Mouse (Mus musculus): ENCODE measurements around the gene Prkch.

Gene Prkch

DNA sequence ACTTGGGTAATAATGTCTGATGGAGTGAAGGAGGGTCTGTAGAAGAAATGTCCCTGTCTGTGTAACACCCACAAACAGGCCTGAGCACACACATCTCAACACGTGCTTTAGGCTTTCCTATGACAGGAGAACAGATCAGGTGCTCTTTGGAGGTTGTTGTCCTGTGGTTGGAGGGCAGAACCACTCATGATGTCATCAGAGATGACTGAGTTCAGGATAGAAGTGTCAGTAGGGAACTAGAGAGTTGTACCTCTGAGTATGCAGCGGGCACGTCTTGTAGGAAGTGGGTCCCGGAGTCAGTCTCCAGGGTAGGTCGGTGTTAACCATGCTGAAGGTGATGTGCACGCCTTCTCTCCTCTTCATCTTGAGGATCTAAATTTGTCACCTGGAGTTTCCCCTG is 19.1 kb downstream of the Prkch start:
- in situ Hi-C loops (cut with MboI; ENCODE audit: low pct_unique_long_range_greater_than_20kb in 1 of 2, low sequenced_read_pairs in 2 of 2, unreplicated experiment in 1 of 2): no loop called here

DNA sequence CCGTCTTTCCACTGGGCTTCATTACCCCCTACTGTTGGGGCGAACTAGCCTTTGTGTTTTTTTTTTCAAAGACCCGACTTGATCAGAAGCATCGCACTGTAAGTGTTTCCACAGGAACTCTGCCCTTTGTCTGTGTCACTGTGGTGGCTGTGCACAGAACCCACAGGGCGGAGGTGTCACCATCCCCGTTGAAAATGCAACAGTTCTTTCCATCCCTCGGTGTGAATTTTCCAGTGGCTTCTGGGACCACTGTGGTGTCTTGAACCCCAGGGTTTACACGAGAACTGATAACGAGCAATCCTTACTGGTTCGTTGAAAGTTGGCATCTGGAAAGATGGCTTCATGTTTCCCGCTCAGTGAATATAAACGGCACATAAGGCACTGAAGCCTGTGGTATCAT is 20.2 kb downstream of the Prkch start:
- in situ Hi-C loops (cut with MboI; ENCODE audit: low pct_unique_long_range_greater_than_20kb in 1 of 2, low sequenced_read_pairs in 2 of 2, unreplicated experiment in 1 of 2): no loop called here

DNA sequence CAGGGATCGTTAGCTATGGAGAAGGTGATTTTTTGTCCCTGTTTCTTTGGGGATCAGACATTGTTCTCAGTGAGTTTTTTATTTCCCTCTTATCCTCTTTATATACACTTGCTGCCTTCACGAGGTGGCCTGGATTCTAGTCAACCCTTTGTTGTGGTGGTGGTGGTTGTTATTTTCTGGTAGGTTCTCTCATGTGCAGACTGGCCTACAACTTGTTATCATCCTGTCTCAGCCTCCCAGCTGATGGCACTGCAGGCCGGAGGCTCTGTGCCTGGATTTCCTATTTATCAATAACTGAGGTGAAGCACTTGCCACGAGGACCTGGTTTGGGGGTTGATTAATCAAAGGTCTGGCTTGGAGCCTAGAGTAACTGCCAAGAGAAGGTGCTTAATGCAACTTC is 20.6 kb downstream of the Prkch start:
- in situ Hi-C loops (cut with MboI; ENCODE audit: low pct_unique_long_range_greater_than_20kb in 1 of 2, low sequenced_read_pairs in 2 of 2, unreplicated experiment in 1 of 2): no loop called here

DNA sequence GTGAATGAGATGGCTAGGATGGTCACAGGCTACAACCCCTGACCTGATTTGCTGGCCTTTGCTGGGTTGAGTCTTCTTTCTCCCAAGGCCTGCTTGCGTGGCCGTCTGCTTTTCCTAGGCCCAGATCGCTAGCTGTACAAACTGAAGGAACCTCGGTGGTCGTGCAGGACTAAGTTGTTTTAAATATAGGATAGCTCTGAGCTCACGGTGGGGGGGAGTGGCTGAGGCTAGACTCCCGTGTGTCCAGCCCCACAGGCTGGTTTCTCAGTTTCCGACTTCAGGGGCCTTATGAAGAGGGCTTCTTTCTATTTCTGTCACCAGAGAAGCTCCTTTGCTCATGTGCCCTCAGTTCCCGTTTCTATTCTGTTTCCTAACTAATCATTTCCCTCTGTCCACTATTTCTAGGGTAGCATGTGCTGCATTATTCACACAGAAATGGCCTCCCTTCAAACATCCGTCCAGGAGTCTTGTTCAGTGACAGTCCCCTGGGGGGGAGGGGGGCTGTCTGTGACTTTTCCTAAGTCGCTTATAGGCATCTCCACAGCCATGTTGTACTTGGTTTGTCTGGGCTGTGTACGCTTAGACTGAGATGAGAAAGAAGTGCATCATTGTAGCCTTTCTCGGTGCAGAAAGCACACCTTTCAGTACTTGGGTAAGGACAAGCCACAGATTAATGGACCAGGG is 22.9 kb downstream of the Prkch start:
- in situ Hi-C loops (cut with MboI; ENCODE audit: low pct_unique_long_range_greater_than_20kb in 1 of 2, low sequenced_read_pairs in 2 of 2, unreplicated experiment in 1 of 2): no loop called here

DNA sequence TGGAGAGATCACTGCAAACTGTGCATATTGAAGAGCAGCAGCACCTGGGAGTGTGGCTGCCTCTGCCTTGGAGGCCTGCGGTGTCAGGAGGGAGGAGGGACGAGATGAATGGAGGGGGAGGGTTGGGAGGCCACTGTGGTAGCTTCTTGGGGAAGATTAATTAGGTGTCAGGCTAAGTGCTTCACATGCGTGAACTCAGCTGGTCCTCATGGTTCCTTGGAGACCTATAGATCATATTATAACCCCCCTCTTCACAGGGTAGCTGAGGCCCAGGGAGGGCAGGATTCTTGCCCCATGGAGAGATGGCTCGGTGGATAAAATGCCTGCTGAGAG is 23.4 kb downstream of the Prkch start:
- in situ Hi-C loops (cut with MboI; ENCODE audit: low pct_unique_long_range_greater_than_20kb in 1 of 2, low sequenced_read_pairs in 2 of 2, unreplicated experiment in 1 of 2): no loop called here

DNA sequence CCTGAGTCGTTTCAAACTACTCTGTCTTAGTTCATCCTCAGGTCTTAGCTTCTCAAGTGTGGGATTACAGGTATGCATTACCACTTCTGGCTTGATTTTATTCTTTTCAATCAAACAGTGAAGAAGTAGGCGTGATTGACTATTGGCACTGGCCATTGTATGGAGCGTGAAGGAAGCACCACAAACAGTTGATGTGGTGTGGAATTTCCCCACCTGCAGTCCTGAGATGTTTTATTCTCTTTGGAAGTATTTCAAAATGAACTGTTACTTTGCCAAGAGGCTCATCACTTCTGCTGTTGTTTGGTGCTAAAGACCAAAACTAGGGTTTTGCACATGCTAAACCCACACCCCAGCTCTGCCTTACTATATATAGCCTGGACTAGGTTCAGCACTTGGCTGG is 24.7 kb downstream of the Prkch start:
- in situ Hi-C loops (cut with MboI; ENCODE audit: low pct_unique_long_range_greater_than_20kb in 1 of 2, low sequenced_read_pairs in 2 of 2, unreplicated experiment in 1 of 2): no loop called here

DNA sequence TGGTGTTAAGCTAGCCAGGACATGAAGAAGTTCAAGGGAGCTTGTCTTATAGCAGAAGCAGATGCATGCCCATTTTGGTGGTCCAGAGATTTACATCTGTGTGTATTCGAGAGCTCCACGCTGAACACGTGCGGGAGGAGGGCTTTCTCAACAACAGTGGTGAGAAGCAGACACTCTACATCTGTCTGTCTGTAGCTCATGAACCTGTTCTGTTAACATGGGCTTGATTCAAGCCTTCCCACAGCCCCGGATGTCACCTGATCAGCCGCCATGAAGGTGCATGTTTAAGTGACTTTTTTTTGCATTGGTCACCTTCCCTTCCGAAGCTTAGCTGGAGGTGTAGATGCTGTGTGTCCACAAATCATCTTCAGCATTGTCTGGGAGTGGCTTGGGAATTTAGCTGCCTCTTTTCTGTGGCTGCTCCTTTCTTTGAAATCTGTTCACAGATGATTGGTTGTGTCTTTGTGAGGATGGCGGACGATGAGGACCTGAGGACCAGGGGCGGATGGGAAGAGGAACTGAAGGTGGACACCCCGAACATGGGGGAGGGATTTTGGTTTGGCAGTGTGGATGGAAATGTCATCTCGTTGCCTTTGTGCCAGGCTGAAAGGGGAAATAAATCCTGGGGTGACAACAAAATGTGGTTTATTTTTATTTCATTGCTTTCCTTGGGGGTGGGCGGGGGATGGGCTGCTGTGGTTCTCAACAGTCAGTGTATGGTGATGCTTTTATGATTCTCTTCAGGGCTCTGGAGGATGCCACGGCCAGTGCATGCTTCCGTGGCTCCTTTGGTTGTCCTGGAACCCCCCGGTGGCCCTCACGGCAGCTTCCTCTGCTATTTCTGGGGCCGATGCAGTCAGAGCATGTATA is 25.3 kb downstream of the Prkch start:
- in situ Hi-C loops (cut with MboI; ENCODE audit: low pct_unique_long_range_greater_than_20kb in 1 of 2, low sequenced_read_pairs in 2 of 2, unreplicated experiment in 1 of 2): no loop called here

DNA sequence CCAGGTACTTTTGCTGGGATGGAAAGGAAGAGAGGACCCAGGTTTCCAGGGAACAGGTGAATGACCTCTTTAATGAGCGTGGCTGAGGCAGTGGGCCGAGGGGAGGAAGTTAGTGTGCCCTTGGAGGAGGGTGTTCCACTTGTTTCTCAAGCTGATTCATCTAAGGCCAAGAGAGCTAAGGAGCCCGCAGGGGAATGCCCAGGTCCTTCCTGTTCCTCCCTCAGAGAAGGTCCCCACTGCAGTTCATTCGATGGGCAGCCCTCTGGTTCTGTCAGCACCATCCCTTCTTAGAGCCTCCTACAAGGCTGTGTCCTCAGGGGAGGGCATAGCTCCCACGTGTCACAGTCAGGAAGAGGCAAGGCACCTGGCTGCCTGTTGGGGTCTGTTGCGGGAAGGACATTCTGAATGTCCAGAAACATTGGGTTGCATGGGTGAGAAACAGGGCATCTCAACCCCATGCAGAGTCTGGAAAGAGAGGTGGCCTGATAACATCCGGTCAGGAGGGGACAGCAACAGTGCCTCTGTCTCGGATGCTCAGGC is 26.3 kb downstream of the Prkch start:
- in situ Hi-C loops (cut with MboI; ENCODE audit: low pct_unique_long_range_greater_than_20kb in 1 of 2, low sequenced_read_pairs in 2 of 2, unreplicated experiment in 1 of 2): no loop called here

DNA sequence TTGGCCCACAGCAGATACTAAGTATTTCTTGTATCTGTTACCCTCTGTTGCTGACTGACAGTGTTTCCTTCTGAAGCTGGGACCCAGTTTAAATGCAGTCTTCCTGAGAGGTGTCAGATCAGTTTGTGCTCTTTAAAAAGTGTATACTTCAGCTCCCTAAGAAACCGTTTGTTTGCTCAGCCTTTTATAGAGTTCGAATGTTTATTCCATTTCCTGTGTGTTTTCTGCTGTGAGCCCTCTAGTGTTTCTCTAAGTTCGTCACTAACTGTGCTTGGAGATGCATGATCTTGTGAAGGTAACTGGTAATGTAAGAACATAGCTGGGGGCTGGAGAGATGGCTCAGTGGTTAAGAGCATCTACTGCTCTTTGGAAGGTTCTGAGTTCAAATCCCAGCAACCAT is 27.1 kb downstream of the Prkch start:
- in situ Hi-C loops (cut with MboI; ENCODE audit: low pct_unique_long_range_greater_than_20kb in 1 of 2, low sequenced_read_pairs in 2 of 2, unreplicated experiment in 1 of 2): no loop called here

DNA sequence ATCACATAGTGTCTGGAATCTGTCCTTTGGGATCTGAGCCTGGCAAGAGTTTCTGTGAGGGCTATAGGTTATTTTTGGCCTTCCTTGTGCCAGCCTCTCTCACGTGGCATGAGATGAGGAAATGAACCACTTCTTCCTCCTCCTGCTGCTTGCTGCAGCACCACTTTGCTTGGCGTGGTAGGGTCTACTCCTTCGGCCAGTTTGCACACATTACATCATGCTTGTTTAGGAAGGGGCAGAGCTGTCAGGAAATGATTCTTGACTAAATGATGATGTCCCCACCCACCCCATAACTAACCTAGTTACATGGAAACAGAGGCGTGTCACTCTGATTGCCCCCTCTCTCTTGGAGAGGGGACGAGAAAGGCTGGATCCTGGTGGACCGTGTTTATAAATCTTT is 28.6 kb downstream of the Prkch start:
- in situ Hi-C loops (cut with MboI; ENCODE audit: low pct_unique_long_range_greater_than_20kb in 1 of 2, low sequenced_read_pairs in 2 of 2, unreplicated experiment in 1 of 2): no loop called here

DNA sequence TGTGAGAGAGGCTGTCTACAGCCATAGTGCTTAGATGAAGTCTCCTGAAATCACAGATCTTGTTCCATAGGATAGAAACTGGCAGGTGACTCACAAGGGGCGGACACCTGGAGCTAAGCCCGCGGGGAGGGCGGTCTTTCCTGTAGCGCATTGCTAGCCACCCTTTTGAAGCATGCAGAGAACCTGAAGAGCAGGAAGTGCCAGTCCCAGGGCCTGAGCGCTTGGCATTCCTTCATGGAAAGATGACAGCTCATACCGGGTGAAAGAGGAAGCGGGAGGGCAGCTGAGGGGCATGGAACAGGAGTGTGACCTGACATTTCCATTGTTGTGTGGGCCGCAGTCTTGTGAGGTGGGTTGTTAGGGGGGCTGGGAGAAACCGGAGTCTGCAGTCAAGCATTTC is 33.1 kb downstream of the Prkch start:
- in situ Hi-C loops (cut with MboI; ENCODE audit: low pct_unique_long_range_greater_than_20kb in 1 of 2, low sequenced_read_pairs in 2 of 2, unreplicated experiment in 1 of 2): no loop called here

DNA sequence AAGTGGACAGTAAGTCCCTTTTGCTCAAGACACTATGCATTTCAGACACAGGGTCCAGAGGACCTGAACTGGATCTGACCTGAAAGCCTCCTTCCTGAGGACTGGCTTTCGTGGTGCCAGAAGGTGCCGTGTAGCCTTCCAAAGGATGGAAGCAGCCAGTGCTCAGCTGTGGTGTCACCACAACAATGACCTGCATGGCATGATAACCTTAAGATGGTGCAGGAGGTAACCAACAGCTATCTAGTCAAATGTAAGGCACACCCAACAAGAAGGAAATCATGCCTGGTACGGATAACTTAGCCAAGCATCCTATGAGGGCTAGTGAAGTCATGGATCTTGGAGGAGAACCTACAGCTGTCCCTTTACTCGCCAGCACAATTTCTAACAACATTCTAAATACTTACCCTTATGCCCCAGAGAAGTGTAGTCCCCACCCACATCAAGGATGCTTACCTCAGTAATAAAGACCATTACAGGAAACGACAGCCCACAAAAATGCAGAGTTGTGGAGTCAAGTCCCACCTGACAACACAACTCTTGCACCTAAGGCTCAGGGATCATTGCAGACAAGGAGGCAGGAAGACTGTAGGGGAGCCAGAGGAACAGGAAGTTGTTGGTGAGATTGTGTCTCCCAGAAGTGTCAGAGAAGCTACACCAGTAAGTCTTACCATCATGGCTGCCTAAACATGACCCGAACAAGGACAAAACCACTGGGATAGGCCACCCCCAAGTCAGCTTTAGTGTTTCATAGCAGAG is 40.9 kb downstream of the Prkch start:
- in situ Hi-C loops (cut with MboI; ENCODE audit: low pct_unique_long_range_greater_than_20kb in 1 of 2, low sequenced_read_pairs in 2 of 2, unreplicated experiment in 1 of 2): no loop called here

DNA sequence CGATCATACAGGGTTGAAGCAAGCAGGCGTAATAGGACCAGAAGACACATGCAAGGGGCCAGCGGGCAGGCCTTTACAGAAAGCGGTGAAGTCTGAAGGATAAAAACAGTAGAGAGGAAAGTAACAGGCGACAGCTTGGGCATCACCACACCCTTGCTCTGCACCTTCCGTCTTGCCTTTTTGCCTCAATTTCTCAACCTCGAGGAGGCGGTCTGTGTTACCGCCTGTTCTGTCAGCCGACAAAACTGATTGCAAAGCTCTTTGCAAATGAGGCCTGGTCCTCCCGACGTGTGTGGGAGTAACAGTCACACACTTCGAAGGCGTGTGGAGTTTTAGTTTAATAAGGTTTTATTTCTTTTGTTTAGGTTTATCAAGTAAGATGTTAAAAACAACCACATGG is 43.3 kb downstream of the Prkch start:
- in situ Hi-C loops (cut with MboI; ENCODE audit: low pct_unique_long_range_greater_than_20kb in 1 of 2, low sequenced_read_pairs in 2 of 2, unreplicated experiment in 1 of 2): no loop called here

DNA sequence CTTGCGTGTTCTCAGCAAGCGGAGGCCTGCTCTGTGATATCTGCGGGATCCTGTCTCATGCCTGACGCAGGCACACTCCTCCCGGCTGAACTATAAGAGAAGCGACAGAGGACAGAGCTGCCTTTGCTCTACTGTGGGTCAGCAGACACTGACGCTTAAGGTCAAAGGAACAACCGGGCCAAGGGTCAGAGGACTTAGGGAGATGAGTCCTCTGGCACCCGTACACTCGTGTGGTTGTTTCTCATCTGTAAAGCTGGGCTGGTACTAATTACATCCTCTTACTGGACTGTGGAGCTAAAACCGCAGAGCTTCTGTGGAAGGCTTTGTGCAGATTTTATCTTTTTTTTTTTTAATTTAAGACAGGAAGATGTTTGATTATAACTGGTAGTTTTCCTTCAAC is 46.0 kb downstream of the Prkch start:
- in situ Hi-C loops (cut with MboI; ENCODE audit: low pct_unique_long_range_greater_than_20kb in 1 of 2, low sequenced_read_pairs in 2 of 2, unreplicated experiment in 1 of 2): no loop called here

DNA sequence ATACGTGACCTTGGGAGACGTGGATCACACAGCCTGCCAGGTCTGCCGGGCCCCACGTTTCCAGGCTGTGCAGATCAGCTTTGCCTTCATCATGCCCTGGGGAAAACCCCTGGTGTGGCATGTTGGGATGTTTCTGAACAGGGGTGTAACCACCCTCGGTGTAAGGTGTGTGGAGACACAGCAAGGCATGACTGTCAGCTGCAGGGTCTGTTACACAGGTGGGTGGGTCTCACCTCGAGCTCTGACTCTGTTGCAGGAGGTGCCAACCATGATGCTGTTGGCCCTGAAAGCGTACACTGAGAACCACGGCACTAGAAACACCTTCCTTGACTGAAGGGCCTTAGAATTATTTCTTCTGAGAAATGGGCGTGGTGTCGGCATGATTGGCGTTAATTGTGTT is 46.6 kb downstream of the Prkch start:
- in situ Hi-C loops (cut with MboI; ENCODE audit: low pct_unique_long_range_greater_than_20kb in 1 of 2, low sequenced_read_pairs in 2 of 2, unreplicated experiment in 1 of 2): no loop called here

DNA sequence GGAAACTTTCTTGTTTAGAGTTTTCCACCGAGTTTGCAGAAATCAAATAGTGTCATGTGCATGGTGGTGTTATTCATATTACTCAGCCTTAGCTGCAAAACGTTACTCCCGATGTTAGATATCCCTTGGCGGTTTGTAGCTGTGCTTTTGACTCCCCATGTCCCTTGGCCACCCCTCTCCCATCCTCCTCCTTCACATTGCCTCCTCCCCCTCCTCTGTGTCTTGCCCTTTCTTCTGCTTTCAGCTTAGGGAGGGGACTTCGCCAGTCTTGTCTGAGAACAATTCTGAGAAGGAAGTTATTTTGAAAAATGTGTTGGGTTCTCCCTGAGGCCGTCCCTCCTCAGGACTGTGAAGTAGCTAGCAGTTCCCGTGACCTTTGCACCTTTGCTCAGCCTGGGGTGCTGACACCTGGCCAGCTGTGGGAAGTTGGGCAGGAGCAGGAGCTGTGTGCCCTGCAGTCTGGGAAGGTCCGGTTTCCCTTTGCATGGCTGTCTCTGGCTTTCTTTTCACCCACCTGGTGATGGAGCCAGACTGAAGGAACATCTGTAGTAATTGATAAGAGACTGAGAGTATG is 48.2 kb downstream of the Prkch start:
- in situ Hi-C loops (cut with MboI; ENCODE audit: low pct_unique_long_range_greater_than_20kb in 1 of 2, low sequenced_read_pairs in 2 of 2, unreplicated experiment in 1 of 2): no loop called here

DNA sequence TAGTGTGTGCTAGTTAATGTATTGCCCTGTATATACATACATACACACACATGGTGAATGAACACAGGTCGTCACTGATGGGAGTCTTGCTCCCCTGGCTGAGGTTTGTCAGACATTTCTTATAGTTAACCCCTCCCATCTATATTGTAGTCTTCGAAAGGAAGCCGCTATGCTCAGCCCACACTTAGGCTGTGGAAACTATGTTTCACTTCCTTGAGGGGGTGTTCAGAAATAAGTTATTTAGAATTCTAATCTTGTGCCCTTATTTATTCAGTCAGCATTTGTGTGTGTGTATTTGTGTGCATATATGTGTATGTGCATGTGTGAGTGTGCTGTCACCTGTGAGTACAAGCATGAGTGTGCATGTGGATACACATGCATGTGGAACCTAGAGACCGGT is 49.1 kb downstream of the Prkch start:
- in situ Hi-C loops (cut with MboI; ENCODE audit: low pct_unique_long_range_greater_than_20kb in 1 of 2, low sequenced_read_pairs in 2 of 2, unreplicated experiment in 1 of 2): no loop called here

DNA sequence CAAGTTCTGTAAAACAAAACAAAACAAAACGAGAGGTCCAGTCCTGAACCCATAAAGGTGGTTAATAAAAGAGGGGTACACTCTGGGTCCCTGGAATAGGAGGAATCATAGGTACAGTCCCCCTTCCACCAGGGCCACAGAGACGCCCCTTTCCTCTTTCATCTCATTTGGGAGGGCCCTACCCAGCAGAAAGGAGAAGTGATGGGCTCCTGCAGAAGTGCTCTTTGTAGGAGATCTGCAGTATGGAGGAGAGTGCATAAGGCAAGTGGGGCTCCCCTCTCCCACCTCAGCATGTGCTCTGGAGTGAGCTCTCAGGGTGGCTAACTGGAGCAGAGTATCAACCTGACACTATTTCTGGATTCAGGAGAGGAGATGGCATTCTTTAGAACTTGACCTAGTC is 55.0 kb downstream of the Prkch start:
- in situ Hi-C loops (cut with MboI; ENCODE audit: low pct_unique_long_range_greater_than_20kb in 1 of 2, low sequenced_read_pairs in 2 of 2, unreplicated experiment in 1 of 2): no loop called here

DNA sequence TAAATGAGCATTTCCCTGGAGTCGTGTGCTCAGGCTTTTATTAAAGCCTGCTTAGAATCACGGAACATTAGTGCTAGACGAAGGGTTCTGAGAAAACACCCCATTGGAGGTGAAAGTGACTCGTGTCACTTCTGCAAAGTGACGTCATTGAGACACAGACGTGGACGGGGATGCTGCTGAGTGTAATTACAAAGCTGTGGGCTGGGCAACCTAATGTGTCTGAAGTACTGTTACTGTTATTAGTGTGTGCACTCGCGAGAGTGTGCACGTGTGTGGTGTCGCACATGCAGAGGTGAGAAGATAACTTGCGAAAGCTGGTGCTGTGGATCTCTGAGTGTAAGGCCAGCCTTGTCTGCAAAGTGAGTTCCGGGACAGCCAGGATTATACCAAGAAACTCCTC is 56.6 kb downstream of the Prkch start:
- in situ Hi-C loops (cut with MboI; ENCODE audit: low pct_unique_long_range_greater_than_20kb in 1 of 2, low sequenced_read_pairs in 2 of 2, unreplicated experiment in 1 of 2): no loop called here
